Comparison of ENCODE assay signal across 8 mouse cellular contexts in the genomic region with DNA sequence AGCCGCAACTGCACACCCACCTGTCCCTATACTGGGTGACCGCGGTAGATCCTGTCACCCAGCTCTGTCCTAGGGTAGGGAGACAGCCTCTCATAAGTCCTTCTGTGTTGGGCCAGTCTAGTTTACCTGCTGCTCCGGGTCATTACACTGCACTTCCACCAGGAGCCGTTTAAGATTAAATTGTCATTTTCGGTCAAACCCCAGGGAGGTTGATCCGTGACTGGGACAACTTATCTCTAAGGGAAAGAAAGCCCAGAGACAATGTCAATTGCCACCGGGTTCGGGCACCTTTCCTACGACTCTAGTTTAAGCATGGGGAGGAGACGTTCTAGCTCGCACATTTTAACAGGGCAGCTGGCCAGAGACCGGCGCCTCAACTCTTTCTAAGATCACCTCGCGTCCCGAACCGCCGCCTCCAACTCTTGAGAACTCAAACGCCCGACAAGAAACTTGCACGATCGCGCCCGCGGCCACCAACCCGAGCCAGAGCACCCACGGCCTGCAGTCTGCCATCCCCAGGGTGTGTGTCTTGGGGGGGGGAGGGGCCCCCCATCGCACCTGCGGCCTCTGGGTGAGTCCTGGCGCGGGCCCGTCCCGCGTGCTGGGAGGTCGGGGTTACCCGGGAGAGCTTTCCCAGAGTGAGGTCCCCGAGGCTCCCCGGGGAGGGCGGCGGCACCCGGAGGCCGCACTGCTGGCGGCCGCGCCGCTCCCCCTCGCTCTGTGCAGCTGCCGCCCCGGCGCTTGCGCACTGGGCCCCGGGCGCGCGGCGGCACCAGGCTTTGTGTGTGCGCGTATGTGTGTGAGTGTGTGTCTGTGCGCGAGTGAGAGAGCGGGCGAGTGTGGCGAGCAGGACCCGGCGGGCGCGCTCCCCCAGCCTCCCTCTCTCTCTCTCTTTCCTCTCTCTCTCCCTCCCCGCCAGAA. TPM values are rescaled to one million over a fixed set of nuclear protein-coding genes. Genes with fewer than 3 reads are reported as not detected.
DNase-seq lines count a peak whose midpoint lies in the region; ATAC-seq and TF ChIP-seq lines count a peak whose summit lies in the region.

TSS of gene Bcl7a (plus strand) at position 128 of the 921 bp plus-strand sequence.

- no peaks in the 10 kb centered on the region for H3K27me3 ChIP-seq in ES-Bruce4 (ENCODE audit: control insufficient read depth, insufficient read depth, low read length, poor library complexity, severe bottlenecking)
- no peaks in the 10 kb centered on the region for H3K27me3 ChIP-seq in forebrain, embryonic 13.5 days
- no peaks in the 10 kb centered on the region for H3K27me3 ChIP-seq in heart, postnatal 0 days (ENCODE audit: control insufficient read depth, insufficient read depth, low read length)
- no peaks in the 10 kb centered on the region for H3K27me3 ChIP-seq in liver, embryonic 14.5 days (ENCODE audit: control insufficient read depth, insufficient read depth, low read length)
- no peaks in the 10 kb centered on the region for H3K27me3 ChIP-seq in neural tube, embryonic 11.5 days (ENCODE audit: control insufficient read depth, insufficient read depth, low read length)
- H3K27me3 ChIP-seq in stomach, embryonic 16.5 days (ENCODE audit: control insufficient read depth, insufficient read depth, low read length) = no peaks in the 10 kb centered on the region

- TF ChIP-seq EP300 in ES-Bruce4 (IDR thresholded peaks at IDR 0.05; ENCODE audit: insufficient read depth, low read depth, low read length) = no peak
- no peak for TF ChIP-seq EP300 in heart, postnatal 0 days (IDR thresholded peaks at IDR 0.05; ENCODE audit: low read depth)
- no peak for TF ChIP-seq EP300 in liver, embryonic 14.5 days (IDR thresholded peaks at IDR 0.05; ENCODE audit: low read depth)

- under 1% methylated on average over 61 of the region's 69 CpGs for WGBS in forebrain, embryonic 13.5 days
- 1% methylated on average over 64 of the region's 69 CpGs for WGBS in heart, postnatal 0 days
- WGBS in liver, embryonic 14.5 days (ENCODE audit: insufficient replicate concordance) = 1% methylated on average over 65 of the region's 69 CpGs
- 1% methylated on average over 68 of the region's 69 CpGs for WGBS in neural tube, embryonic 11.5 days
- 1% methylated on average over 67 of the region's 69 CpGs for WGBS in stomach, embryonic 16.5 days

- no peak for TF ChIP-seq POLR2A in ES-Bruce4 (IDR thresholded peaks at IDR 0.05; ENCODE audit: insufficient read depth, low read length)

- no peak for TF ChIP-seq CTCF in ES-Bruce4 (IDR thresholded peaks at IDR 0.05; ENCODE audit: low read depth, low read length)
- TF ChIP-seq CTCF in heart, postnatal 0 days (IDR thresholded peaks at IDR 0.05; ENCODE audit: low read depth) = peak; percentile 26
- peak; percentile 45 for TF ChIP-seq CTCF in liver, embryonic 14.5 days (IDR thresholded peaks at IDR 0.05; ENCODE audit: low read depth)

- peak within 1 kb of the TSS; percentile 51 for H3K27ac ChIP-seq in ES-Bruce4 (ENCODE audit: insufficient read depth, low read length)
- H3K27ac ChIP-seq in forebrain, embryonic 13.5 days = peak within 1 kb of the TSS; percentile 99
- peak within 1 kb of the TSS; percentile 97 for H3K27ac ChIP-seq in heart, postnatal 0 days (ENCODE audit: low read depth)
- H3K27ac ChIP-seq in liver, embryonic 14.5 days = peak within 1 kb of the TSS; percentile 67
- peak within 1 kb of the TSS; percentile 97 for H3K27ac ChIP-seq in neural tube, embryonic 11.5 days (ENCODE audit: low read depth, low read length)
- peak within 1 kb of the TSS; percentile 98 for H3K27ac ChIP-seq in stomach, embryonic 16.5 days (ENCODE audit: low read length)

- peak within 1 kb of the TSS; percentile 79 for H3K9ac ChIP-seq in ES-Bruce4 (ENCODE audit: low read depth, poor library complexity, severe bottlenecking)
- H3K9ac ChIP-seq in forebrain, embryonic 13.5 days = peak within 1 kb of the TSS; percentile 98
- H3K9ac ChIP-seq in heart, postnatal 0 days (replicated peaks; ENCODE audit: low read depth, low read length) = peak within 1 kb of the TSS; percentile 89
- peak within 1 kb of the TSS; percentile 82 for H3K9ac ChIP-seq in liver, embryonic 14.5 days (replicated peaks)
- peak within 1 kb of the TSS; percentile 98 for H3K9ac ChIP-seq in neural tube, embryonic 11.5 days (ENCODE audit: low read length)
- H3K9ac ChIP-seq in stomach, embryonic 16.5 days (ENCODE audit: low read length) = peak within 1 kb of the TSS; percentile 95

- peak; percentile 73 for DNase-seq in c-Kit-positive CD71-positive TER-119-positive erythroid progenitor cells, embryonic 14.5 days (ENCODE audit: low spot score)
- DNase-seq in heart, postnatal 0 days (ENCODE audit: low spot score) = peak; percentile 80
- peak; percentile 91 to 94 for DNase-seq in kidney, postnatal 36 days
- peak; percentile 60 to 68 (median 60) for DNase-seq in liver, embryonic 14.5 days (ENCODE audit: low read depth in 3 of 3, low spot score in 3 of 3)
- peak; percentile 93 for DNase-seq in neural tube, embryonic 11.5 days (ENCODE audit: low spot score)

- no peaks in the 10 kb centered on the region for H3K36me3 ChIP-seq in ES-Bruce4 (ENCODE audit: control insufficient read depth, insufficient read depth, low read length, poor library complexity, severe bottlenecking)
- peaks cover 4% of the 10 kb centered on the region; the same call in 1 of the 2 replicates for H3K36me3 ChIP-seq in forebrain, embryonic 13.5 days (ENCODE audit: poor library complexity, severe bottlenecking)
- H3K36me3 ChIP-seq in heart, postnatal 0 days (replicated peaks; ENCODE audit: control insufficient read depth, insufficient read depth, low read length) = no peaks in the 10 kb centered on the region
- H3K36me3 ChIP-seq in liver, embryonic 14.5 days (replicated peaks; ENCODE audit: control insufficient read depth, insufficient read depth, low read depth) = no peaks in the 10 kb centered on the region
- H3K36me3 ChIP-seq in neural tube, embryonic 11.5 days (ENCODE audit: control insufficient read depth, insufficient read depth, low read length) = no peaks in the 10 kb centered on the region; the same call in 1 of the 2 replicates
- H3K36me3 ChIP-seq in stomach, embryonic 16.5 days (ENCODE audit: control insufficient read depth, insufficient read depth, low read length) = no peaks in the 10 kb centered on the region

- peak within 1 kb of the TSS; percentile 85 for H3K4me2 ChIP-seq in forebrain, embryonic 13.5 days
- peak within 1 kb of the TSS; percentile 93 for H3K4me2 ChIP-seq in heart, postnatal 0 days (ENCODE audit: low read depth, low read length)
- peak within 1 kb of the TSS; percentile 81 for H3K4me2 ChIP-seq in liver, embryonic 14.5 days (ENCODE audit: low read depth)
- H3K4me2 ChIP-seq in neural tube, embryonic 11.5 days (ENCODE audit: low read depth) = peak within 1 kb of the TSS; percentile 80
- H3K4me2 ChIP-seq in stomach, embryonic 16.5 days (ENCODE audit: low read depth, low read length) = peak within 1 kb of the TSS; percentile 92

- ATAC-seq in forebrain, embryonic 13.5 days = peak; percentile 92
- peak; percentile 74 for ATAC-seq in heart, postnatal 0 days (ENCODE audit: insufficient read depth, low read depth)
- peak; percentile 82 for ATAC-seq in liver, embryonic 14.5 days (ENCODE audit: insufficient read depth)
- ATAC-seq in neural tube, embryonic 11.5 days (ENCODE audit: insufficient read depth, low FRiP score, low TSS enrichment) = peak; percentile 83
- ATAC-seq in stomach, embryonic 16.5 days (ENCODE audit: insufficient read depth, low FRiP score) = peak; percentile 82

- H3K4me3 ChIP-seq in ES-Bruce4 (ENCODE audit: low read depth, low read length) = peak within 1 kb of the TSS; percentile 84
- peak within 1 kb of the TSS; percentile 79 for H3K4me3 ChIP-seq in forebrain, embryonic 13.5 days
- H3K4me3 ChIP-seq in heart, postnatal 0 days (ENCODE audit: low read depth, low read length) = peak within 1 kb of the TSS; percentile 84
- peak within 1 kb of the TSS; percentile 84 to 88 for H3K4me3 ChIP-seq in liver, embryonic 14.5 days (ENCODE audit: insufficient read depth in 1 of 2, low read depth in 2 of 2, low read length in 2 of 2)
- peak within 1 kb of the TSS; percentile 85 for H3K4me3 ChIP-seq in neural tube, embryonic 11.5 days (ENCODE audit: low read depth, low read length)
- H3K4me3 ChIP-seq in stomach, embryonic 16.5 days (replicated peaks; ENCODE audit: low read length) = peak within 1 kb of the TSS; percentile 82

- no peaks in the 10 kb centered on the region for H3K9me3 ChIP-seq in ES-Bruce4 (replicated peaks; ENCODE audit: control insufficient read depth, insufficient read depth, low read length, poor library complexity, severe bottlenecking)
- no peaks in the 10 kb centered on the region for H3K9me3 ChIP-seq in forebrain, embryonic 13.5 days (replicated peaks)
- no peaks in the 10 kb centered on the region for H3K9me3 ChIP-seq in heart, postnatal 0 days (replicated peaks; ENCODE audit: control insufficient read depth, low read length)
- H3K9me3 ChIP-seq in liver, embryonic 14.5 days (ENCODE audit: control insufficient read depth, low read length) = no peaks in the 10 kb centered on the region
- no peaks in the 10 kb centered on the region for H3K9me3 ChIP-seq in neural tube, embryonic 11.5 days (ENCODE audit: control insufficient read depth, low read length)
- H3K9me3 ChIP-seq in stomach, embryonic 16.5 days (replicated peaks; ENCODE audit: control insufficient read depth, low read length) = no peaks in the 10 kb centered on the region

- H3K4me1 ChIP-seq in ES-Bruce4 (ENCODE audit: control insufficient read depth, insufficient read depth, low read length) = peaks cover 3% of the 10 kb centered on the region
- H3K4me1 ChIP-seq in forebrain, embryonic 13.5 days = peaks cover 34% of the 10 kb centered on the region
- H3K4me1 ChIP-seq in heart, postnatal 0 days (ENCODE audit: control insufficient read depth, insufficient read depth) = peaks cover 12% of the 10 kb centered on the region
- peaks cover 7 to 10% of the 10 kb centered on the region in 2 experiments; a peak in 2 of 4 replicates for H3K4me1 ChIP-seq in liver, embryonic 14.5 days (replicated peaks; ENCODE audit: control insufficient read depth in 2 of 2, insufficient read depth in 2 of 2, low read length in 1 of 2)
- peaks cover 14% of the 10 kb centered on the region for H3K4me1 ChIP-seq in neural tube, embryonic 11.5 days (ENCODE audit: control insufficient read depth, insufficient read depth, low read length)
- H3K4me1 ChIP-seq in stomach, embryonic 16.5 days (ENCODE audit: control insufficient read depth, insufficient read depth, low read length) = peaks cover 22% of the 10 kb centered on the region

RNA-seq across cellular contexts. Expression of gene Bcl7a, which starts in this region (rescaled TPM):
- polyA plus RNA-seq in ES-Bruce4 (2011; ENCODE audit: insufficient read depth, insufficient read length, low read depth, missing spikeins) = 25.2 and 25.4 TPM in 2 replicates
- 66.4 and 75.0 TPM in 2 replicates for polyA plus RNA-seq in forebrain, embryonic 13.5 days (2015; fragmentation: Nextera tagmentation; extraction: Ambion mirVana)
- 10.2 and 11.2 TPM in 2 replicates for total RNA-seq in heart, postnatal 0 days (2014; rRNA removed; ENCODE audit: low replicate concordance)
- polyA plus RNA-seq in heart, postnatal 0 days (2015; fragmentation: Nextera tagmentation; extraction: Ambion mirVana) = 6.6 TPM in 2 replicates
- 5.0 and 5.6 TPM in 2 replicates for polyA plus RNA-seq in liver, embryonic 14.5 days (2012; rRNA removed)
- 4.6 and 4.9 TPM in 2 replicates for polyA plus RNA-seq in liver, embryonic 14.5 days (2014; fragmentation: Nextera tagmentation; extraction: Ambion mirVana)
- 55.9 and 56.7 TPM in 2 replicates for polyA plus RNA-seq in neural tube, embryonic 11.5 days (2014; fragmentation: Nextera tagmentation; extraction: Ambion mirVana)
- polyA plus RNA-seq in stomach, embryonic 16.5 days (2015; fragmentation: Nextera tagmentation; extraction: Ambion mirVana) = 18.7 and 20.4 TPM in 2 replicates

Comparison
In these comparisons a context has a peak if more than half of its experiments do, and no peak if none do; other contexts are left out.
1. Peak in every context shown above with its lines: DNase-seq, ATAC-seq, H3K4me3 ChIP-seq and H3K27ac ChIP-seq.